Mouse (Mus musculus) liver, adult 2 months (tissue): ENCODE measurements around the gene Ppp4r1.

ENCODE experiments used
- CTCF ChIP-seq: fragments of 200-500 bp; IDR thresholded peaks from 2 replicates; pipeline ENCODE4 v1.5.1; 2011; ENCODE audit warnings: low read depth, low read length, control low read depth
- POLR2A ChIP-seq: fragments of 200-500 bp; IDR thresholded peaks from 2 replicates; pipeline ENCODE4 v1.6.1; 2011; ENCODE audit warnings: low read length, control low read depth; ENCODE audit not compliant: insufficient read depth; ENCODE audit errors: extremely low read depth

DNA sequence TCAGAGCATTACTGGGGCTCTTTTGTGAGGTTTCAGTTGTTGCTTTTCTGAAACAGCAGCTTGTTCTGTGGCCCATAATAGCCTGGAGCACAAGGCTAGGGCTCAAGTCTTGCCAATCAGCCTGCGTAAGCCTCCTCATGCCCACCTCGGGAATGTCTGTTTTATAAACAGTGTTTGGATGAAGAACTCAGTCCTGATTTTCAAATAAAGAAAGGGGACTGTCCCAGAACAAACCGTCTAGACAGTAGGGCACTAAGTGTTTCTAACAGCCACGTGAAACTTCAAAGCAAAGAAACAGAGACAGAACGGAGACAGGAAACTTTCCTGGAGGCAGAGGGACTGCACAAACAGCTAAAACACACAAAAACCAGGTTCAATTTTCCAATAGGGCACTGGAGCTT lies 89.3 kb downstream of the Ppp4r1 start:
- TF ChIP-seq CTCF (no peak), POLR2A (no peak)
